Mouse (Mus musculus) liver, embryonic 15.5 days (tissue): ENCODE results near the gene Kif24. TPM values are rescaled to one million over a fixed set of nuclear protein-coding genes. Genes with fewer than 3 reads are reported as not detected.
"Not testable (repeated sequence)": the region's sequence is repeated elsewhere in the genome, so short reads cannot be mapped to it uniquely, and the experiment has no call there.

Experiments used
- ATAC-seq: fragments of 200-750 bp; cut with Nextera tagmentation; 2 replicates; pipeline ENCODE4 v1.8.0; 2017; ENCODE audit warnings: moderate number of reproducible peaks, mild to moderate bottlenecking, moderate library complexity; ENCODE audit not compliant: insufficient read depth
- H3K27ac ChIP-seq: fragments of 300-500 bp; sonication (generic); replicated peaks from 2 replicates; pipeline ENCODE4 v1.5.1; 2015; ENCODE audit warnings: mild to moderate bottlenecking, inconsistent platforms
- H3K27me3 ChIP-seq: fragments of 300-500 bp; sonication (generic); 2 replicates; pipeline ENCODE4 v1.6.1; 2015; ENCODE audit warnings: mild to moderate bottlenecking, inconsistent platforms
- H3K36me3 ChIP-seq: fragments of 300-500 bp; sonication (generic); replicated peaks from 2 replicates; pipeline ENCODE4 v1.6.1; 2015; ENCODE audit warnings: moderate library complexity, mild to moderate bottlenecking, inconsistent platforms
- H3K4me1 ChIP-seq: fragments of 300-500 bp; sonication (generic); replicated peaks from 2 replicates; pipeline ENCODE4 v1.6.1; 2015; ENCODE audit warnings: inconsistent platforms
- H3K4me2 ChIP-seq: fragments of 300-500 bp; sonication (generic); 2 replicates; pipeline ENCODE4 v1.6.1; 2015; ENCODE audit warnings: moderate library complexity, mild to moderate bottlenecking, inconsistent platforms
- H3K4me3 ChIP-seq: fragments of 300-500 bp; sonication (generic); replicated peaks from 2 replicates; pipeline ENCODE4 v1.5.1; 2015; ENCODE audit warnings: mild to moderate bottlenecking, inconsistent platforms
- H3K9ac ChIP-seq: fragments of 300-500 bp; sonication (generic); 2 replicates; pipeline ENCODE4 v1.6.1; 2015; ENCODE audit warnings: moderate library complexity, mild to moderate bottlenecking, inconsistent platforms
- H3K9me3 ChIP-seq: fragments of 300-500 bp; sonication (generic); replicated peaks from 2 replicates; pipeline ENCODE4 v1.6.1; 2016; ENCODE audit warnings: inconsistent platforms
- WGBS: fragments of 180-500 bp; shearing (Covaris S2); methylation state at CpG from one replicate; pipeline ENCODE4 v1.1.7; 2015; ENCODE audit warnings: mixed read lengths; ENCODE audit not compliant: insufficient replicate concordance; 5-methylcytosine and 5-hydroxymethylcytosine counted together
- polyA plus RNA-seq: library from polyadenylated mRNA; unstranded; fragments of >200 nt; fragmentation: Nextera tagmentation; extraction: Ambion mirVana; gene quantifications from 2 replicates; pipeline ENCODE4 v1.2.1, GENCODE M21; 2015

Kif24 gene
- polyA plus RNA-seq, 1 experiment from 2014 or later = 5.5 TPM

DNA sequence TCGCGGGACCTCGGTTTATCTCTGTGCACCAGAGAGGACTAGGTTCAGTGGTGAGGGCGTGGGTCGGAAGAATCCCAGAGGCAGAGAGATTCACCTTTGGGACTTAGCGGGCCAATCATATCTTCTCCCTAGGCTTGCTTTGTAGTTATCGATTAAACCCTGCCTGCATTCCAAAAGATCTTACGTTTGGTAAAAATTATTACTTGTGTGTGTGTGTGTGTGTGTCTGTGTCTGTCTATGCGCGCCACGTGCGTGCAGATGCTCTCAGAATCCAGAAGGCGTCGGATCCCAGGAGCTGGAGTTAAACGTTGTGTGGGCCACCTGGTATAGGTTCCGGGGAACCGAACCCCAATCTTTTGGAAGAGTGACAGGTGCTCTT lies 589 bp upstream of the Kif24 start:
- no peak for ATAC-seq
- 4% methylated on average over 17 of the region's 17 CpGs for WGBS
- H3K4me3 ChIP-seq = peak overlapping the region; percentile 78
- no peaks in the 10 kb centered on the region for H3K9me3 ChIP-seq
- H3K4me1 ChIP-seq = peaks cover 28% of the 10 kb centered on the region
- peak overlapping the region; percentile 82 for H3K4me2 ChIP-seq
- H3K27ac ChIP-seq = peak overlapping the region; percentile 79
- 0 out of 2 replicates have a peak, but pooled peaks cover 6% of the 10 kb centered on the region for H3K36me3 ChIP-seq
- H3K27me3 ChIP-seq = no peaks in the 10 kb centered on the region
- peak overlapping the region; percentile 73 for H3K9ac ChIP-seq

DNA sequence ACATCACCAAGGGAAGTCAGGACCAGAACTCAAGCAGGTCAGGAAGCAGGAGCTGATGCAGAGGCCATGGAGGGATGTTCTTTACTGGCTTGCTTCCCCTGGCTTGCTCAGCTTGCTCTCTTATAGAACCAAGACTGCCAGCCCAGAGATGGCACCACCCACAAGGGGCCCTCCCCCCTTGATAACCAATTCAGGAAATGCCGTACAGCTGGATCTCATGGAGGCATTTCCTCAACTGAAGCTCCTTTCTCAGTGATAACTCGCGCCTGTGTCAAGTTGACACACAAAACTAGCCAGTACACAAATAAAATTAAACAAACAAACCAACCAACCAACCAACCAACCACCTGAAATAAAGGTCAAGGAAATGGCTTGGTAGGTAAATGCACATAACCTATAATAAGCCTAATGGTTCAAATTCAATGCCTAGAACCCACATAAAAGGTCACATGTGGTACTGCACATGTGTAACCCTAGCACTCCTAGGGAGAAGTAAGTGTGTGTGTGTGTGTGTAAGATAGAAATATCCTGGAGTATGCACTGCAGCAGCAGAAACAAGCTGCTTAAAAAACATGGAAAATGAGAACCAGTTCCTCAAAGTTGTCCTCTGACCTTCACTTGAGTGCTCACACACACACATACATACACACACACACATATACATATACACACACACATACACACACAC lies 1.5 kb downstream of the Kif24 start:
- Histone ChIP-seq H3K4me2 (peak overlapping the region; percentile 84), H3K4me1 (peaks cover 28% of the 10 kb centered on the region), H3K4me3 (peak overlapping the region; percentile 78), H3K9ac (peak overlapping the region; percentile 78), H3K27ac (peak overlapping the region; percentile 87)
- WGBS = 12% methylated on average over 3 of the region's 3 CpGs
- ATAC-seq, H3K27me3 ChIP-seq, H3K9me3 ChIP-seq, H3K36me3 ChIP-seq: not testable (repeated sequence)

DNA sequence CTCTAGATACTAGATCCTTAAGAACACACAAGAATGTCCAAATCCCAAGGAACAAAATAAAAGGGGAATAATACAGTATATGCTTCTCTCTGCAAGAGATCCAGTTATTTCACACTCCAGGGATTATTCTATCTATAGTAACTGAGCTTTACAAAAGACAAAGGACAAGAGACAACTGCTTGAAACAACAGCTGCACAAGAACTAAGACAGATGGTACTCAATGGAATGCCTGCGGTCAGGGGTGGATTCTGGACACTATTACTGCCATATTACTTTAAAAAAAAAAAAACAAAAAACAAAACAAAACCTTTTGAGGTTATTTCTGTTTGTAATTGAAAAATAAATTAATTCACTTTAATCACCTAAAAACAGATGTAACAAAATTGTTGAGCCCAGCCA lies 4.0 kb downstream of the Kif24 start:
- H3K36me3 ChIP-seq = 0 out of 2 replicates have a peak, but pooled peaks cover 6% of the 10 kb centered on the region
- no peak for ATAC-seq
- H3K9me3 ChIP-seq = no peaks in the 10 kb centered on the region
- H3K27ac ChIP-seq = no peak overlapping the region
- no peak overlapping the region for H3K9ac ChIP-seq
- H3K4me3 ChIP-seq = no peak overlapping the region
- 96% methylated on average over 1 of the region's 1 CpGs for WGBS
- H3K4me1 ChIP-seq = peaks cover 24% of the 10 kb centered on the region
- H3K27me3 ChIP-seq = no peaks in the 10 kb centered on the region
- H3K4me2 ChIP-seq = no peak overlapping the region

DNA sequence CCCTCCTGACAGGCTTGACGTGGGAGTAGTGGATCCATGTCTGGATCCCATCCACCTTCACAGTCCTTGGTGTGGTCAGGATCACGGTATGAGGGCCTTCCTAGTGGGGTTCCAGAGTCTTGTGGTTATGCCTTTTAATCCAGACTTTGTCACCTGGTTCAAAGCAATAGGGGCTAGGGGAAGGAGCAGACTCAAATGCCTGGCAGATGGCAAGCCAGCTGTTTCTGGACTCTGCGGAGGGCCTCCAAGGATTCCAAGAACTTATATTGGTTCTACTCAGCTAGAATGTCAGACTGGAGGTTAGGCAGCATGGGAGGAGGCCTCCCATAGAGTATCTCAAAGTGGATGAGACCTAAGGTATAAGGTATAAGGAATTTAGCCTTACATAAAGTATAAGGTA lies 17.1 kb downstream of the Kif24 start:
- no peaks in the 10 kb centered on the region for H3K4me1 ChIP-seq
- no peak overlapping the region for H3K9ac ChIP-seq
- WGBS = 85% methylated on average over 3 of the region's 3 CpGs
- H3K27me3 ChIP-seq = no peaks in the 10 kb centered on the region
- H3K36me3 ChIP-seq = peaks cover 24% of the 10 kb centered on the region
- no peak overlapping the region for H3K4me2 ChIP-seq
- no peaks in the 10 kb centered on the region for H3K9me3 ChIP-seq
- no peak overlapping the region for H3K4me3 ChIP-seq
- no peak for ATAC-seq
- no peak overlapping the region for H3K27ac ChIP-seq

DNA sequence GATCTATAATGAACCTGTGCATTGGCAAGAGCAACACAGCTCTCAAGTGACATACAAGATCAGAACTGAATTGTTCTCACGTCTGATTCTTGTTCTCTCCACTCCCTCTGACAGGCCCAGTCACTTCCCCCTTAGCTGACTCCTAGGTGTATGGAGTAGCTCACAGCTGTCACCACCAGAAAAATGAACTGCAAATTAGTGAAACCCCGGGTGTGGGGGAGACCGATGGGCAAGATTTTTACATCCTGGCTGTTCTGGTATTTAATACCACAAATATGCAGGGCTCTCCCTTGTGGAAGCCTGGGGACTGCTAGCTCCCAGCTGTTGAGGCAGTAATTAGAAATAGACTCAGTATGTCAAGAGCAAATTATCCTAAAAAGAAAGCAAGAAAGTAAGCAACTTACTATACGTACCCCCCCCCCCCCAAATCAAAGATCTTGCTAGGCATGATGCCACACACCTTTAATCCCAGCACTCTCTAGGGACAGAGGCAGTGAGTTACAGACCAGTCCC lies 21.8 kb downstream of the Kif24 start:
- H3K9me3 ChIP-seq = no peaks in the 10 kb centered on the region
- H3K27ac ChIP-seq = no peak overlapping the region
- 56% methylated on average over 4 of the region's 4 CpGs for WGBS
- ATAC-seq = no peak
- no peak overlapping the region for H3K4me3 ChIP-seq
- H3K9ac ChIP-seq = no peak overlapping the region
- H3K4me1 ChIP-seq = no peaks in the 10 kb centered on the region; the same call in 1 of the 2 replicates
- H3K4me2 ChIP-seq = no peak overlapping the region
- H3K27me3 ChIP-seq = no peaks in the 10 kb centered on the region
- peaks cover 15% of the 10 kb centered on the region; the same call in 1 of the 2 replicates for H3K36me3 ChIP-seq

DNA sequence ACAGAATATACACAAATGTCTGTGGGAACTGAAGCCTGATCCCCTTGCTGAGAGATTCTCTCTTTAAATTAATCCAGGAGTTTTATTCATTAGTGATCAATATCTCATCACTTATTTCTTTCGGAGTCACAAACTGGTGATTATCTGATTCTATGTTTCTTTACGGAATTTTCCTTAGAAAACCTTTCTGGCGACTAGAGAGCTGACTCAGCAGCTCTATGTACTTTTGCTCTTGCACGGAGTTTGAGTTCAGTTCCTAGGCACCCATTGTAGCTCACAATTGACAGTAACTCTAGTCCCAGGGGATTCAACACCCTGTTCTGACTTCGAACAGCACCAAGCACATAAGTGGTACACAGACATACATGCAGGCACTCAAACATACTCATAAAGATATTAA lies 25.8 kb downstream of the Kif24 start:
- H3K27me3 ChIP-seq = no peaks in the 10 kb centered on the region
- H3K4me1 ChIP-seq = peaks cover 4% of the 10 kb centered on the region
- H3K9me3 ChIP-seq = no peaks in the 10 kb centered on the region
- H3K9ac ChIP-seq = no peak overlapping the region
- 76% methylated on average over 5 of the region's 5 CpGs for whole genome bisulfite sequencing
- H3K4me2 ChIP-seq = no peak overlapping the region
- ATAC-seq = no peak
- no peak overlapping the region for H3K27ac ChIP-seq
- H3K4me3 ChIP-seq = no peak overlapping the region
- H3K36me3 ChIP-seq = 0 out of 2 replicates have a peak, but pooled peaks cover 6% of the 10 kb centered on the region

DNA sequence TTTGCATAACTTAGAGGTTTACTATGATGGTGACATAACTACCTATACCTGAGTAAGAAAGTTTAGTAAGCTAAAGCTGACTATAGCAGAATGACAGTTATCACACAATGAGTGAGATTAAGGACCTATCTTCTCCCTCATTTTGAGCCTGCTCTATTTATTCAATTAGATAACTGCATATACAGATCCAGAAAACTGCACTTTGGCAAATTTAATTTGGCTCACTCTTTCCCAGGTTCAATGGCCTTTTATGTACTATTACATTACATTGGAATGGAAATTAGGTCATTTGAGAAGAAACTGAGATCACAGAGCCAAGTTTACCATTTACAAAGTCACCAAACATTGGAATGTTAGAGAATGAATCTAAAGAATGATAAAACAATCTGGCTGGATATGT lies 47.7 kb downstream of the Kif24 start:
- Histone ChIP-seq H3K4me2 (no peak overlapping the region), H3K4me1 (no peaks in the 10 kb centered on the region), H3K36me3 (peaks cover 20% of the 10 kb centered on the region), H3K27ac (no peak overlapping the region), H3K9ac (no peak overlapping the region), H3K4me3 (no peak overlapping the region), H3K9me3 (no peaks in the 10 kb centered on the region), H3K27me3 (no peaks in the 10 kb centered on the region)
- ATAC-seq = no peak

DNA sequence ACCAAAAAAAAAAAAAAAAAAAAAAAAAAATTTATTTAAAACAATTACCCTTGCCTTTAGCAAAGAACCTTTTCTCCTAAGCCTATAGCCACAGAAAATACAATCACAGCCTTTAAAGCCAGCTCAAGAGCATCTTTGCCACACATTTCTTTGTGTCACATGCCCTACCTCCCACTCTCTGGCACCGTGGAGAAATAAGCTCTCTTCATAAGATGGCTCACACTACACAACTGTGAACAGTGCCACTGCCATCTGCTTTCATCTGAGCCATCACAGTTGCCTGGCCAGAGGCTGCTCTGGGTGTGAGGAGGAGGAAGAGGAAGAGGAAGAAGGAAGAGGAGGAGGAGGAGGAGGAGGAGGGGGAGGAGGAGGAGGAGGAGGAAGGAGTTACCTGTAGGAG lies 55.3 kb downstream of the Kif24 start:
- Histone ChIP-seq H3K36me3 (peaks cover 41% of the 10 kb centered on the region), H3K4me1 (no peaks in the 10 kb centered on the region), H3K4me3 (no peak overlapping the region), H3K27me3 (no peaks in the 10 kb centered on the region), H3K4me2 (no peak overlapping the region), H3K9me3 (no peaks in the 10 kb centered on the region), H3K27ac (no peak overlapping the region), H3K9ac (no peak overlapping the region)
- ATAC-seq = no peak
- 78% methylated on average over 1 of the region's 1 CpGs for WGBS

DNA sequence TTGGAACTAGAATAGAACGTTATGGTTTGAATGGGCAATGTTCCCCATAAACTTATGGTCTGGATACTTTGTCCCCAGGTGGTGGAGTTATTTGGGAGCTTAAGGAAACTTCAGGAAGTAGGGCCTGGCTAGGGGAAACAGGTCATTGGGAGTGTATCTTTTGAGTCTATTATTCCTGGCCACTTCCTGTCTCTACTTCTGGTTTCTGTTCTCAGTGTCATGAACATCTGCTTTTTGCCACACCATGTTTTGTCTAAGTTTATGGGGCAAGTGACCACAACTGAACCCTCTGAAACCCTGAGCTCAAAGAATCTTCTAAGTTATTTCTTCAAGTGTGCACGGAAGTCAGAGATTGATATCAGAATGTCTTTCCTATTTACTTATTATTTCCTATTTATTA lies 57.3 kb downstream of the Kif24 start:
- Histone ChIP-seq H3K9me3 (no peaks in the 10 kb centered on the region), H3K36me3 (peaks cover 47% of the 10 kb centered on the region), H3K4me3 (no peak overlapping the region), H3K4me1 (no peaks in the 10 kb centered on the region), H3K4me2 (no peak overlapping the region), H3K27me3 (no peaks in the 10 kb centered on the region), H3K9ac (no peak overlapping the region), H3K27ac (no peak overlapping the region)
- ATAC-seq = no peak
- WGBS = 85% methylated on average over 2 of the region's 2 CpGs

DNA sequence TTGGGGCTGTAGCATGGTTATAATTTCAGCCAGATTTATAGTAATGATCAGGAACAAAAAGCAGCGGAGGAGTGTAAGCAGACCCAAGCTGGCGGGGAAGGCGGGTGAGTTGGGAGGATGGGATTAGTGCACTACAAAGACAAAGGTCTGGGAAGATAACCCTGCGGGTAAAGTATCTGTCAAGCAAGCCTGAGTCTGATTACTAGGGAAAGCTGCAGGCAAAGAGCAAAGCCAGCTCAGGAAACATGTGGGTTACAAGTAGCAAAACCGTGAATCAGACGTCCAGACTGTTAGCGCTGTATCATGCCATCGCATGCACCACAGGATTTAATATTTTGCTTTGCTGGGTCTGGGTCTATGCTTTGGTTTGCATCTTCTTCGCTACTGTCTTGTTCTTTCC lies 58.1 kb downstream of the Kif24 start:
- ATAC-seq = no peak
- Histone ChIP-seq H3K36me3 (peaks cover 55% of the 10 kb centered on the region), H3K4me1 (no peaks in the 10 kb centered on the region), H3K9me3 (no peaks in the 10 kb centered on the region), H3K9ac (no peak overlapping the region), H3K27ac (no peak overlapping the region), H3K4me2 (no peak overlapping the region), H3K27me3 (no peaks in the 10 kb centered on the region), H3K4me3 (no peak overlapping the region)
- WGBS = 80% methylated on average over 9 of the region's 9 CpGs

DNA sequence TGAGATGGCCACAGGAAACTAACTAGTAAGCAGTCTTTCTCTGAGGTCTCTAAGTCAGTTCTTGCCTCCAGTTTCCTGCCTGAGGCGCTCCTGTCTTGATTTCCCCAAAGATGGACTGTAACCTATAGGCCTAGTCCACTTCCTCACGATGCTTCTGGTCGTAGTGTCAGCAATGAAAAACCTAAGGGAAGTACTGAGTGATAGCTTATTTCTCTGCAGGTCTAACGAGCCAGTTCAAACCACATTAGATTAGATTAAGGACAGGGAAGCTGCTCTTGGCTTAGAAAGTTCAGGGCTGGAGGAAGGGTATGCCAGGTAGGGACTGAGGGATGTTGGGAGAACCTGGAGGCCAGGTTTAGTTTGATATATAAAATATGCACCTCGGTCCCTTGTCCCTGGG lies 63.1 kb downstream of the Kif24 start:
- no peak for ATAC-seq
- H3K9me3 ChIP-seq = no peaks in the 10 kb centered on the region
- H3K4me2 ChIP-seq = no peak overlapping the region
- no peaks in the 10 kb centered on the region for H3K4me1 ChIP-seq
- 58% methylated on average over 5 of the region's 5 CpGs for WGBS
- H3K27ac ChIP-seq = no peak overlapping the region
- H3K4me3 ChIP-seq = no peak overlapping the region
- H3K9ac ChIP-seq = no peak overlapping the region
- H3K27me3 ChIP-seq = no peaks in the 10 kb centered on the region
- H3K36me3 ChIP-seq = peaks cover 83% of the 10 kb centered on the region

DNA sequence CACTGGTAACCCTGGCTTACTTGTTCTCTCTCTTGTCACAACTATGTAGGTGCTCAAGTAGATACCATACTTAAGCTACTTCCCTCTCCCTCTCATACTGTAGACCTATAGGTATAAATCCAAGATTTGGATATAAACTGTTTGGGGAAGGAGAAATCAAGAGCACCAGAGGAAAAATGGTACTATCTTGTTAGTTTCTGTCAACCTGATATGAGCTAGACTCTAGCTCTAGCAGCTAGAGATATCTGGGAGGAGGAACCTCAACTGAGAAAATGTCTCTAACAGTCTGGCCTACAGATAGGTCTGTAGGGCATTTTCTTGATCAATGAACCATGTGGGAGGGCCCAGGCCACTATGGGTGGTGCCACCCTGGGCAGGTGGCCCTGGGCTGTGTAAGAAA lies 63.5 kb downstream of the Kif24 start:
- Histone ChIP-seq H3K4me2 (no peak overlapping the region), H3K4me1 (no peaks in the 10 kb centered on the region), H3K27me3 (no peaks in the 10 kb centered on the region), H3K9ac (no peak overlapping the region), H3K27ac (no peak overlapping the region), H3K4me3 (no peak overlapping the region), H3K9me3 (no peaks in the 10 kb centered on the region), H3K36me3 (peaks cover 81% of the 10 kb centered on the region)
- ATAC-seq = no peak
